Mouse (Mus musculus) kidney, adult 10 weeks (tissue): ENCODE measurements around the gene L3mbtl4. TPM values are rescaled to one million over a fixed set of nuclear protein-coding genes. Genes with fewer than 3 reads are reported as not detected.

ENCODE experiments used
- polyA plus RNA-seq: library from polyadenylated mRNA; stranded (reverse); fragments of 350-450 nt; fragmentation: Illumina TruSeq; extraction: RNeasy Lipid Tissue Mini Kit (QIAGEN cat#74804); gene quantifications from one replicate; pipeline ENCODE4 v1.2.3, GENCODE M21; 2014; ENCODE audit warnings: low read depth, low replicate concordance

Gene L3mbtl4
- polyA plus RNA-seq, result 0.24 TPM

GRCm38 (mm10) chr17:68273527-68273926 lies at the start of gene L3mbtl4:
TSS of gene L3mbtl4 (plus strand) at chr17:68273797.

GRCm38 (mm10) chr17:68826323-68826722 lies 552.7 kb downstream of the L3mbtl4 start, which contains the start of gene Tmem200c:
TSS of gene Tmem200c (plus strand) at chr17:68826623.

